Mouse (Mus musculus): ENCODE results near the gene OR5BS1P.
"Not testable (repeated sequence)": the region's sequence is repeated elsewhere in the genome, so short reads cannot be mapped to it uniquely, and the experiment has no call there.

OR5BS1P gene

GRCm38 (mm10) chr15:98469596-98469995 is at the start of gene OR5BS1P:
OR5BS1P (plus strand) TSS chr15:98469896.
- DNase-seq: no peak

- no peak for DNase-seq
Observed at GRCm38 (mm10) chr15:98420897-98421296, 48.8 kb upstream of the OR5BS1P start.

GRCm38 (mm10) chr15:98424326-98424725 is 45.4 kb upstream of the OR5BS1P start:
- DNase-seq: no peak

GRCm38 (mm10) chr15:98424753-98425152 is 44.9 kb upstream of the OR5BS1P start:
- DNase-seq: no peak

- no peak for DNase-seq
Observed at GRCm38 (mm10) chr15:98425188-98425587, 44.5 kb upstream of the OR5BS1P start.

GRCm38 (mm10) chr15:98430925-98431324 is 38.8 kb upstream of the OR5BS1P start, which contains the start of gene Olfr282:
Olfr282 (plus strand) TSS chr15:98431225.
- DNase-seq: not testable (repeated sequence)

GRCm38 (mm10) chr15:98444561-98444960 is 25.1 kb upstream of the OR5BS1P start:
- no peak for DNase-seq

GRCm38 (mm10) chr15:98448521-98448920 is 21.2 kb upstream of the OR5BS1P start:
- peak; percentile 79 for DNase-seq

- DNase-seq: no peak
Observed at GRCm38 (mm10) chr15:98452288-98452687, 17.4 kb upstream of the OR5BS1P start, which contains the start of gene Olfr281. Olfr281 (plus strand) TSS chr15:98452588.

- no peak for DNase-seq
Observed at GRCm38 (mm10) chr15:98471539-98471938, 1.8 kb downstream of the OR5BS1P start.

GRCm38 (mm10) chr15:98474958-98475357 is 5.3 kb downstream of the OR5BS1P start:
- DNase-seq: peak; percentile 6

GRCm38 (mm10) chr15:98475382-98475781 is 5.7 kb downstream of the OR5BS1P start:
- DNase-seq: peak; percentile 55

- DNase-seq: no peak
Observed at GRCm38 (mm10) chr15:98476281-98476680, 6.6 kb downstream of the OR5BS1P start.

- DNase-seq: no peak
Observed at GRCm38 (mm10) chr15:98479568-98480102, 9.9 kb downstream of the OR5BS1P start.

- DNase-seq: no peak
Observed at GRCm38 (mm10) chr15:98482701-98483100, 13.0 kb downstream of the OR5BS1P start, which contains the start of gene Lalba. Lalba (minus strand) TSS chr15:98482721.

GRCm38 (mm10) chr15:98483907-98484886 is 14.5 kb downstream of the OR5BS1P start:
- DNase-seq: no peak

GRCm38 (mm10) chr15:98486433-98487021 is 16.8 kb downstream of the OR5BS1P start:
- DNase-seq: no peak

- DNase-seq: no peak
Observed at GRCm38 (mm10) chr15:98491332-98491731, 21.6 kb downstream of the OR5BS1P start.

GRCm38 (mm10) chr15:98492102-98492501 is 22.4 kb downstream of the OR5BS1P start, which contains the start of gene Olfr279:
Olfr279 (plus strand) TSS chr15:98492402.
- no peak for DNase-seq

GRCm38 (mm10) chr15:98497631-98498030 is 27.9 kb downstream of the OR5BS1P start:
- DNase-seq: no peak

GRCm38 (mm10) chr15:98503317-98503716 is 33.6 kb downstream of the OR5BS1P start:
- no peak for DNase-seq

- DNase-seq: peak; percentile 70
Observed at GRCm38 (mm10) chr15:98504514-98504913, 34.8 kb downstream of the OR5BS1P start.

GRCm38 (mm10) chr15:98506253-98506957 is 36.7 kb downstream of the OR5BS1P start:
- DNase-seq: peak; percentile 30
